Mouse (Mus musculus): ENCODE measurements at regions not wholly inside any gene's neighbourhood (a gene's known extent, or its start where the extent isn't known, plus 50 kb on each side); places are given as distances from the start of the nearest gene placed in this dataset.
A peak's percentile ranks its signal among the peaks of the same experiment; 100 is the strongest.

DNA sequence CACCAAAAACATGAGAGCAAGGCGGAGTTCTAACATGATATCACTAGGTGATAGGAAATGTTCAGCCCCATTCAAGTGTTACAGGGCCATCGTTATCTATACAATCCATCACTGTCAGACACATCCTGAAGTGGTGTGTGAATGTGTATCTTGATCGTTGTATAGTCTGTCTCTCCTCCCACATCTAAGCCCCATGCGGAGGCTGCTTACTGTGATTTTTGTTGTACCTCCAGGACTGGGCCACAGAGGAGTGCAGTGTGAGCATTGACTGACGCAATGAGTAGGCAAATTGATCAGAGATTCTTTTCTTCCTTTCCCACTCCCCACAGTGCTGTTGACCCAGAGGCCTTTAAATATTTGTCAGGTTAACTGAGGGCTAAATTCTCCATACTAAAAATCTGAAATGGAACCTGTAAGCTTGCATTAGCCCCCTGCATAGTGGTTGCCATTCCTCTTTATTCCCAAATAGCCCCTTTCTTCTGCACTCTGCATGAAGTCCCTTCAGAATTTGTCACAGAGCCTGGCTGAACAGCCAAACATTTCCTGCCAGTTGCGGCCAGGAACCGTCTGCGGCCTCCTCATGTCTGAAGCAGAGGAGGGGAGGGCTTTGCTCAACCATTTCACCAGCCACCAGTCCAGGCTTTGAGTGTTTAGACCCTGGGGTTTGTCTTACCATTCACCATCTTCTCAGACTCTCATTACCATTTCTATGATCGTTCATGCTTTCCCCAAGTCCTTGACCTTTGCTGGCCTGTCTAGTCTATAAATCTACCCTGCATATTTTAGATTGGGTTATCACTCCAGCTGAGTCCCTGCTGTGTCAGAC, 119.3 kb downstream of the Ttc8 start:
- intact Hi-C loops (cut with DNase I) = no loop called here
- no peak for DNase-seq

- DNase-seq = no peak
- intact Hi-C loops (cut with DNase I) = no loop called here
Observed at GRCm38 (mm10) chr12:99041606-99042005, 121.2 kb downstream of the Ttc8 start.

DNA sequence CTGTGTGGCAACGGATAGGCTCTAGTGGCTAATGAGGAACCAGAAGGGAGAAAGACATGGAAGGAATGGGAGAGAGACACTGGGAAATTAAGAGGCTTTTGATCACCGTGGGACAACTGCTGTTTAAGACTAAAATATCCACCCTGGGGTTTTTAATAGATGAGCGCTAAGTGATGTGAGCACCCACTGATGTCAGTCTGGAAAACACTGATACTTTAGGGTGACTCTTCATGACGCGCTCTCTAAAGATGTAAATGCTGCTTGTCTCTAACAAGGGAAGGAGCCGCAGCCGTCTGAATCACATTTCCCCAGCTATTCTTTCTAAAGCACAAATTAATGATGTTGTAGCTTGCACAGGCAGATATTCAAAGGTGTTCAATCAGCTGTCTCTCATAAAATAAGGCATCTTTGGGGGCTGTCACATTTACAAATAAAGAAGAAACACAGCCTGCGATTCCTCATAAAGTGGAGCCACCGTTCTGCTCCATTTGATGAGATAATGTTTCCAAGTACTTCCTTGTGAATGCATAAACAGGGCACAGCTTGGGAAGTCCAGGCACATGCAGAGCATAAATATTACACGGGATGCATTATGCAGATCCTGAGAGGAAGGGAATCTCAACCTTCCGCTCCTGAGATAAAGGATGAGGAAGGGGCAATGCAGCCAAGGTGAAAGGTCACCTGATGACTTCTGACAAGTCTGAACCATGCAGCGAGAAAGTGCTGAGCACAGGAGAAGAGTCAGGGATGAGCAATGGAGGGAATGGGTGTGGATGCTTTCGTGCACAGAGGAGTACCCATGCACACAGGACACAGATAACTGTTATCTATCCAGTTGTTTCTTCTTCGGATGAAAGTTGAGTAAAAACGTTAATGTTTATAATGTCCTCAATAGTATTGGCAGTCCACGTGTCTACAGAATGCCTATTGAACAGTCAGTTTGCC, 122.8 kb downstream of the Ttc8 start:
- DNase-seq = no peak
- intact Hi-C loops (cut with DNase I) = no loop called here

DNA sequence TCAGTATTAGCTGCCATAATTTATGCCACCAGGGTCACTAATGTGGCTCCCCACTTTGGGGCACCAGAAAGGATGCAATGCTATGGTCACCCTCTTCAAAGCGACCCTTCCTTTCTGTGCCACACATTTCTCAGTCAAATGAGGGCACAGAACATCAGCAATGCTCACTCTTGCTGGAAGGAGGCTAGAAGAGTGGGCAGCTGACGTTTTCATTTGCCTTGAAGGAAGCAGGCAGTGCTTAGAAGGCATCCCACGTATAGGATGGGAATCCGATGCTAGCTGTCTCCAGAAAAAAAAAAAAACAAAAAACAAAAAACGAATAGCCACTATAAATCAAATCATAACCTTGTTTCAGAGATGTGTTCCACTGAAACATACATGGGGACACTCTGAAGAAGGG, 124.1 kb downstream of the Ttc8 start:
- intact Hi-C loops (cut with DNase I) = no loop called here
- DNase-seq = no peak

DNA sequence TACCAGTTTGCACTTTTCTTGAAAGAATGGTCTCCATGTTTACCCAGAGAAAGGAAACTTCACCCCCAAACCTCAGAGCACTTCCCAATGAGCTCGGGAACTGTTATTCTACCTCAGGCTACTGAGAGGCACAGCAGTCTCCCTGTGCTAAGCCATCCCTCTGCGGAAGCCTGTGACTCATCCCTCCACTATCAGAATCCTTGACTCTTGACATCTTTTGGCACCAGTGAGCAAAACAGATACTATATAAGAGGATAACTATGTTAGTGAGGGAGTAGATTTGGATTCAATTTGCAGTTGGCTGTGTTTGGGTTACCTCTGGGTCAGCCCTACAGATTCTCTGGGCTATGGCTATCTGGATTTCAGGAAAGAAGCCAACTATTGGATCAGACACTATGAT, 130.1 kb downstream of the Ttc8 start:
- intact Hi-C loops (cut with DNase I) = no loop called here
- DNase-seq = no peak

- no peak for DNase-seq
- intact Hi-C loops (cut with DNase I) = no loop called here
Observed at GRCm38 (mm10) chr12:99052599-99052998, 132.2 kb downstream of the Ttc8 start.

GRCm38 (mm10) chr12:99057521-99057920, 137.1 kb downstream of the Ttc8 start:
- intact Hi-C loops (cut with DNase I) = no loop called here
- no peak for DNase-seq

- no peak for DNase-seq
- intact Hi-C loops (cut with DNase I) = no loop called here
Observed at GRCm38 (mm10) chr12:99058916-99059315, 138.5 kb downstream of the Ttc8 start.

DNA sequence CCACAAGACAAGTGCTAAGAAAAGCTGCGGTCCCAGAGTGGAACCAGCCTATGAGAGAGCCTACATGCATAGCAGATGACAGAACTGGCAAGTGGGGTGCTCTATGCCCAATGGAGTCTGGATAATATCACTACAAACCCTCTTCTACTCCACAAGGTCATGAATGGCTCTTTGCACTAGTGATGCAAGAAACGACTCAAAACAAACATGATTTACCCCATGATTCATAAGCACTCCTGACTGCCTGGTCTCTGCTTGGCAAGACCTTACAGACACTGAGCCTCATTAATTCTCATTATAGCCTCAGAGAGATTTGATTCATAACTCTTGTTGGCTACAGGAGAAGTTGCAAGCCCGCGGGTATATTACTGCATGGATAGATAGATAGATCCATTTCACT, 139.1 kb downstream of the Ttc8 start:
- intact Hi-C loops (cut with DNase I) = no loop called here
- no peak for DNase-seq

DNA sequence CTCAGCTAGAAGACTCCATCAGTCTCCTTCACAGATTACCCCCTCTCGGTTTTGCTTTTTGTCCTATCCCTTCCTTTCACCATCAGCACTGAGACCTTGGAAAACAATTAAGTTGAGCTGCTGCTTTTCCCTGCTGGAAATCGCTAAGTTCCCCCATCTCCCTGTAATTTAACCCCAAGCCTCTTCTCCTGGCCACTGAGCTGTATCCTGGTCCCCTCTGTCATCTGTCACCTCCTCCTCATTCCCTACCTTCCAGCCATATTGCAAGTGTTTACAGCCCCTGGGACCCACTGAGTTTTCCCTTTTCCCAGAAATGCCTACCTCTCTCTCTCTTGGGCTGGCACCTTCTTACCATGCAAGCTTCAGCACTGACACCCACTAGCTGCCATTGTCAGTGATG, 140.3 kb downstream of the Ttc8 start:
- no peak for DNase-seq
- intact Hi-C loops (cut with DNase I) = no loop called here

DNA sequence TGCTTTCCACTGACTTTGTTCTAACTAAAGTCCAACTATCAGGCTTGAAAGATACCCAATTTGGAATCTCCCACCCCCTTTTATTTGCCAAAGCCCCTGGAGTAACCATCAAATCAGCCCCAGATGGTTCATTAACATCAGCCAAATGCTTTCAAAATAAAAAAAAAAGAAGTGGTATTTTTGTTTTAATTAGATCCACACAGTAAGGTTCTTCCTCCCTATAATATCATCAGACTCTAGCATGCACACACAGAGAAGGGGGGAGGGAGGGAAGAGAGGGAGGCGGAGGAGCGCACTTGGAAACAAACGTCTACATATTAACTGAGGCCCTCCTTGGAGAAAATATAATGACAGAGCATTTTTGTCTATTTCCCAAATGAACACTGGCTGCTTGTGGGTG, 143.1 kb downstream of the Ttc8 start:
- no peak for DNase-seq
- intact Hi-C loops (cut with DNase I) = no loop called here

GRCm38 (mm10) chr12:99063885-99064284, 143.5 kb downstream of the Ttc8 start:
- DNase-seq = no peak
- intact Hi-C loops (cut with DNase I) = no loop called here

GRCm38 (mm10) chr12:99067962-99068361, 147.6 kb downstream of the Ttc8 start:
- intact Hi-C loops (cut with DNase I) = no loop called here
- no peak for DNase-seq

GRCm38 (mm10) chr12:99073766-99074165, 153.4 kb downstream of the Ttc8 start:
- intact Hi-C loops (cut with DNase I) = no loop called here

DNA sequence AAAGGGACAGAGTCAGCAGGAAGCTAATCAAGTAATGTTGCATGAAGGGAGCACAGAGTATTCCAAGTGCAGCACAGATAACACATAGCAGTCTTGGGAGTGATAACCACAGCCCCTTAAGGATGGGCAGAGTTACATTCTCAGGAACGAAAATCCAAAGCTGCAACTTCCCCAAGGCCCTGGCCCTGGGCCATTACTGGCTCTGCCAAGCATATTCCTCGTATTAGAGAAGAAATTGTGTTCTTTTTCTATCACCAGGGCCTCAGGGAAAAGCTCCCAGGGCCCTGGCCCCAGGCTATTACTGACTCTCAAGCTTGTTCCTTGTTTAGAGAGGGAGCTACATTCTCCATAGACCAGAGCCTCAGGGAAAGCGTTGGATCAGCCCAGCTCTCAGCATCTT, 157.0 kb downstream of the Ttc8 start:
- intact Hi-C loops (cut with DNase I) = no loop called here
- DNase-seq = no peak

More at GRCm38 (mm10) chr12:99073766-99074165, 153.4 kb downstream of the Ttc8 start:
- DNase-seq = no peak

DNA sequence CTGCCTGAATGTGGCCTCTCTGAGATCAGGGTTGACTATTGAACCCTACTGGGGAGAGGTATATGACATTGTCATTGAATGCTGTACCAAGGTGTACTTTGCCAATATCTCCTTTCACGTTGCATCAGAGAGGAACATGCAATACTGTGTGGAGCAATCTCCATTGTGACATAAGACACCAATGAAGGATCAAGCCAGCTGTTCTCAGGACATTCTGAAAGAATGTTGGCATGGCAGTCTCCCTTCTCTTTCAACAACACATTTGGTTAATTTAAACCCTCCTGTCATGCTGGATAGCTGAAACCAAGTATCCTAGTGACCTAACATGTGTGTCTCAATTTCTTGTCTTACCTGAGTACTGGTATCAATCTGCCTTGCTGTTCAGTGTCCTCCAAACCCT, 159.5 kb downstream of the Ttc8 start:
- intact Hi-C loops (cut with DNase I) = loop anchor here (5.0 kb wide), 1 partner anchor 882 kb away; the partner anchor contains the start of gene Kcnk13
- DNase-seq = no peak

DNA sequence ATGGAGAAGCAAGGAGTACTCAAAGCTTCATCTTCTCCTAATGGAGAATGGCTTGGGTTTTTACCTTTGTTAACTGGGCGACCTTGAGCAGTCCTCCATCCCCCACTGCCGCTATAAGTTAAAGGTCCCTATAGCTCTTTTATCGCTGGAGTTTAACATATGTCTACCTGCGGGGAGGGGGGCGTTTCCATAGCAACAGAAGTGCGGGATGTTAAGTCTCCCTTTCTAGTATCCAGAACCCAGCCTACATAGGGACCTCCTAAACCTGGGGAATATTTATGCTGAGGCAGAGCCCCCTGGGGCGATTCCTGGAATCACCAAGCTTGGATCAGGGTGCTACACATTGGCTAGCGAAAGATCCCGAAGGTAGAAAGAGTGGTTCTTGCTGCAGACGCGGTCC, 163.2 kb downstream of the Ttc8 start:
- DNase-seq = no peak
- intact Hi-C loops (cut with DNase I) = loop anchor here (2.0 to 5.0 kb wide), 3 partner anchors 777 to 1021 kb away; partner anchors contain the start of gene Kcnk13

DNA sequence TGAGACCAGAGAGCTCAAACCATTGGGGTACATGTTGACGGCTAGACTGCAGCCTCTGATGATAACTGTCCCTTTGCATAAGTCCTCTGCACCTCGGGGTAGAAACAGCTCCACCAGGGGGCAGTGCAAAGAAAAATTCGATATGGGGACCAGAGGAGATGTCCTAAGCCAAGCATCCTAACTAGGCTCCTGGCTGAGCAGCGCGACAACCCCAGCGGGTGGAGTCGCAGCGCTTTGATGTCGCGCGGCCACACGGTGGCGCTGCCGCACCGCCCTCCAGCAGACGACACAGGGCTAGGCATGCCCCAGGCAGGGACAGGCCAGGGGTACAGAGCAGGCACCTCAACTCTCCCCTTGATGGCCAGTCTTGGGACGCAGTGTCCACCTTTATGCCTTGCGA, 163.8 kb downstream of the Ttc8 start:
- intact Hi-C loops (cut with DNase I) = loop anchor here (2.0 to 5.0 kb wide), 3 partner anchors 777 to 1021 kb away; partner anchors contain the start of gene Kcnk13
- peak; percentile 78 to 81 for DNase-seq

DNA sequence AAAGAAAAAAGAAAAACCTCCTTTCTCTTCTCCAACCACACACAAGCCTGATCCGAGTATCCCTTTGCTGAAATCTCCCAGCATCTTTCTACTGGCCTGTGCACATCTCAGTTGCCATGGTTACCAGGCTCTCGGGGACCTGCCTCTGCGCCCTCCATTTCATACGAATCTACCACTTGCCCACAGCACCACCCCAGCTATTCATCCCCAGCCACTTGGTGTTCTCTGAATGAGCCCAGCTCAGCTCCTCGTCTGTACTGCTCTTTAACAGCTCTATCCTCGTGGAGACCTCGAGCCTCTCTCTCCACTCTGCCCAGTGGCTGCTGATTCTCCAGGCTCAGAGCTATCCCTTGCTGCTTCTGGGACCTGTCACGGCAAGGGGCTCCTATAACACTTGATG, 166.9 kb downstream of the Ttc8 start:
- DNase-seq = no peak
- intact Hi-C loops (cut with DNase I) = no loop called here

- DNase-seq = no peak
- intact Hi-C loops (cut with DNase I) = no loop called here
Observed at GRCm38 (mm10) chr12:99091770-99092169, 171.4 kb downstream of the Ttc8 start.

- intact Hi-C loops (cut with DNase I) = no loop called here
- no peak for DNase-seq
Observed at GRCm38 (mm10) chr12:99093151-99093550, 172.8 kb downstream of the Ttc8 start.

Measured in heart, postnatal 36 days (tissue).